Mouse (Mus musculus) limb, embryonic 13.5 days (tissue): Measurements from ENCODE around the gene Manf. TPM values are rescaled to one million over a fixed set of nuclear protein-coding genes. Genes with fewer than 3 reads are reported as not detected.

Experiments
- ATAC-seq: fragments of 200-750 bp; cut with Nextera tagmentation; 2 replicates; pipeline ENCODE4 v1.8.0; 2017; ENCODE audit warnings: low read depth, moderate number of reproducible peaks, moderate TSS enrichment; ENCODE audit not compliant: low FRiP score
- H3K27ac ChIP-seq: fragments of 300-500 bp; sonication (generic); 2 replicates; pipeline ENCODE4 v1.5.1; 2015; ENCODE audit warnings: inconsistent platforms, mild to moderate bottlenecking, moderate library complexity
- H3K27me3 ChIP-seq: fragments of 300-500 bp; sonication (generic); 2 replicates; pipeline ENCODE4 v1.6.1; 2015; ENCODE audit warnings: mild to moderate bottlenecking, inconsistent platforms
- H3K36me3 ChIP-seq: fragments of 300-500 bp; sonication (generic); 2 replicates; pipeline ENCODE4 v1.6.1; 2015; ENCODE audit warnings: inconsistent platforms, mild to moderate bottlenecking, moderate library complexity
- H3K4me1 ChIP-seq: fragments of 300-500 bp; sonication (generic); 2 replicates; pipeline ENCODE4 v1.6.1; 2015; ENCODE audit warnings: inconsistent platforms
- H3K4me2 ChIP-seq: fragments of 300-500 bp; sonication (generic); replicated peaks from 2 replicates; pipeline ENCODE4 v1.6.1; 2015; ENCODE audit warnings: inconsistent platforms, mild to moderate bottlenecking, moderate library complexity
- H3K4me3 ChIP-seq: fragments of 300-500 bp; sonication (generic); 2 replicates; pipeline ENCODE4 v1.5.1; 2015; ENCODE audit warnings: moderate library complexity, mild to moderate bottlenecking, inconsistent platforms
- H3K9ac ChIP-seq: fragments of 300-500 bp; sonication (generic); 2 replicates; pipeline ENCODE4 v1.6.1; 2015; ENCODE audit warnings: mild to moderate bottlenecking, inconsistent platforms
- H3K9me3 ChIP-seq: fragments of 300-500 bp; sonication (generic); 2 replicates; pipeline ENCODE4 v1.6.1; 2016; ENCODE audit warnings: inconsistent platforms
- WGBS: fragments of 180-500 bp; shearing (Covaris S2); methylation state at CpG from one replicate; pipeline ENCODE4 v1.1.7; 2015; 5-methylcytosine and 5-hydroxymethylcytosine counted together
- polyA plus RNA-seq: library from polyadenylated mRNA; unstranded; fragments of >200 nt; fragmentation: Nextera tagmentation; extraction: Ambion mirVana; gene quantifications from 2 replicates; pipeline ENCODE4 v1.2.1, GENCODE M21; 2015

The Manf gene
- polyA plus RNA-seq, 1 experiment from 2014 or later = 278 TPM

DNA sequence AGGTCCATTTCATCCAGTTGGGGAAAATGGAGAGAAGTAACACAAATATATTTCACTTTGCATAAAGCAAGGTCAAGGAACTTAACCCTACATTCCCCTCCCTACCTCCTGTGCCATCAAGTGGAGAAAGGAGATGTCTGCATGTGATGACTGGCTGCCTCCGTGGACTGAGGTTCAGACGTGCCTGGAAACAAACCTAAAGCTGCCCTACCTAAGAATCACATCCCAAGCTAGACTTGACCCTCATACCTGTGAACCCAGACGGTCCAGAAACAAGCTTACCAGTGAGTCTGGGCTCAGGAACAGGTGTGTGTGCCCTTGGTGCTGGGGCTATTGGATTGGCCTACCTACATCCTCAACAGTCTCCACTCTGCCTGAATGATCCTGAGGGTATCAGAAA lies 1.5 kb upstream of the Manf start:
- 56% methylated on average over 3 of the region's 3 CpGs for WGBS
- Histone ChIP-seq H3K9me3 (no peaks in the 10 kb centered on the region), H3K4me2 (peak overlapping the region; percentile 31), H3K4me1 (peaks cover 33% of the 10 kb centered on the region), H3K36me3 (peaks cover 23% of the 10 kb centered on the region), H3K4me3 (0 out of 2 replicates have a peak overlapping the region, but pooled peaks have one; percentile 0), H3K27ac (no peak overlapping the region), H3K9ac (no peak overlapping the region), H3K27me3 (no peaks in the 10 kb centered on the region)
- no peak for ATAC-seq

- H3K9ac ChIP-seq = peak overlapping the region; percentile 77
- H3K4me1 ChIP-seq = peaks cover 42% of the 10 kb centered on the region
- no peaks in the 10 kb centered on the region for H3K9me3 ChIP-seq
- ATAC-seq = no peak
- 1% methylated on average over 9 of the region's 9 CpGs for WGBS
- peak overlapping the region; percentile 91 for H3K27ac ChIP-seq
- peaks cover 30% of the 10 kb centered on the region for H3K36me3 ChIP-seq
- no peaks in the 10 kb centered on the region for H3K27me3 ChIP-seq
- H3K4me3 ChIP-seq = peak overlapping the region; percentile 82
- peak overlapping the region; percentile 78 for H3K4me2 ChIP-seq
These were observed 735 bp upstream of the Manf start for GRCm38 (mm10) chr9:106892552-106892875.

- Histone ChIP-seq H3K9ac (peak overlapping the region; percentile 90), H3K4me2 (peak overlapping the region; percentile 80), H3K4me1 (peaks cover 45% of the 10 kb centered on the region), H3K4me3 (peak overlapping the region; percentile 82), H3K27ac (peak overlapping the region; percentile 67; the same call in 1 of the 2 replicates), H3K36me3 (peaks cover 30% of the 10 kb centered on the region), H3K27me3 (no peaks in the 10 kb centered on the region), H3K9me3 (no peaks in the 10 kb centered on the region)
- WGBS = under 1% methylated on average over 17 of the region's 17 CpGs
- no peak for ATAC-seq
These were observed 438 bp downstream of the Manf start for GRCm38 (mm10) chr9:106891341-106891741.

GRCm38 (mm10) chr9:106890496-106891240 lies 1.1 kb downstream of the Manf start:
- no peaks in the 10 kb centered on the region for H3K27me3 ChIP-seq
- peak overlapping the region; percentile 90 for H3K9ac ChIP-seq
- peak overlapping the region; percentile 82 for H3K4me3 ChIP-seq
- no peak overlapping the region for H3K27ac ChIP-seq
- peaks cover 46% of the 10 kb centered on the region for H3K4me1 ChIP-seq
- WGBS = 60% methylated on average over 8 of the region's 8 CpGs
- H3K4me2 ChIP-seq = peak overlapping the region; percentile 80
- peaks cover 30% of the 10 kb centered on the region for H3K36me3 ChIP-seq
- no peaks in the 10 kb centered on the region for H3K9me3 ChIP-seq
- ATAC-seq = no peak

- ATAC-seq = no peak
- Histone ChIP-seq H3K9ac (no peak overlapping the region), H3K4me2 (no peak overlapping the region), H3K27me3 (no peaks in the 10 kb centered on the region), H3K36me3 (peaks cover 40% of the 10 kb centered on the region), H3K27ac (no peak overlapping the region), H3K4me1 (peaks cover 59% of the 10 kb centered on the region), H3K4me3 (no peak overlapping the region), H3K9me3 (no peaks in the 10 kb centered on the region)
- 80% methylated on average over 9 of the region's 9 CpGs for WGBS
These were observed 2.5 kb downstream of the Manf start for GRCm38 (mm10) chr9:106889321-106889720.

GRCm38 (mm10) chr9:106888346-106888745 lies 3.4 kb downstream of the Manf start:
- H3K9me3 ChIP-seq = no peaks in the 10 kb centered on the region
- 91% methylated on average over 3 of the region's 3 CpGs for WGBS
- peaks cover 65% of the 10 kb centered on the region for H3K4me1 ChIP-seq
- H3K36me3 ChIP-seq = peaks cover 48% of the 10 kb centered on the region
- no peak overlapping the region for H3K27ac ChIP-seq
- H3K9ac ChIP-seq = no peak overlapping the region
- no peak overlapping the region for H3K4me3 ChIP-seq
- ATAC-seq = no peak
- no peak overlapping the region for H3K4me2 ChIP-seq
- H3K27me3 ChIP-seq = no peaks in the 10 kb centered on the region

DNA sequence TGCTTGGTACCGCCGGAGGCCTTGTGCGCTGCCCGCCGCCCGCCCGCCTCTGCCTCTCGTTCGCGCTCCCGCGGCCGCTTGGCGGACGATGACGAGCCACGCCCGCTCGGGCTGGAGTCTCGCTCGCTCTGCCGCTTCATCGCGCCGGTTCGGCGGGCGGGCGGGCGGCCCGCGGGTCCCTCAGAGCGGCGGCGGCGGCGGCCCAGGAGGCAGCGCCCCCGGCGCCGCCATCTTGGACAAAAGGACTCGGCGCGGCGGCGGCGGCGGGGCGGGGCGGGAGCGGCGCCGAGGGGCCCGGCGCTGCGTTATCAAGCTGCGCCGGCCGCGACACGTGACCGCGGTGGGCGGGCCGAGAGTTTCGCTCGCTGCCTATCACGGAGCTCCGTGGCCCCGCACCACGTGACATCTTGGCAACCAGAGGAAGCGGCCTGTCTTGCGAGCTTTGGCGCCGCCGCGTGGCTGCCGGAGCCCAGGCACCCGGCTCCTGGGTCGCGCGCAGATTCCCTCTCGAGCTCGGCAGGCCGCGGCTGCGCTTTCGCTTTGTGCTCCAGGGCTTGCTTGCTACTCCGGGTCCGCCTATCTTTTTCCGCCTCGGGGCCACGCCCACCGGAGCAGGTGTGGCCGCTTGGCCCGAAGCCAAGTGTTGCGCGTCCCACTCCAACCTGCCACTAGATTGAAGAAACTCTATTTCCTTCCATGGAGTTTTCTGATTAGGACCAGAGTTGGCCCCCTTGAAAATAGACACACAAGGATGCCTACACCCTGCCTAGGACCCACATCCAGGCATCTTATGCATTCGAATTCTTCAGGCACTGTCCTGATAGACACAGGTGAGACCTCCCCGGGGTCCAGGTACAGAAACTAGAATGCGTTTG lies 4.7 kb downstream of the Manf start, which contains the start of gene Rbm15b:
Gene Rbm15b (minus strand): TSS at position 601 of the 875 bp plus-strand sequence.
- no peaks in the 10 kb centered on the region for H3K27me3 ChIP-seq
- H3K9me3 ChIP-seq = no peaks in the 10 kb centered on the region
- peak within 1 kb of the TSS; percentile 94 for H3K4me3 ChIP-seq
- H3K4me2 ChIP-seq = peak within 1 kb of the TSS; percentile 97
- WGBS = 2% methylated on average over 89 of the region's 101 CpGs
- H3K9ac ChIP-seq = peak within 1 kb of the TSS; percentile 99
- peak within 1 kb of the TSS; percentile 88 for H3K27ac ChIP-seq
- H3K36me3 ChIP-seq = peaks cover 61% of the 10 kb centered on the region
- peak; percentile 84 for ATAC-seq
- H3K4me1 ChIP-seq = peaks cover 74% of the 10 kb centered on the region

DNA sequence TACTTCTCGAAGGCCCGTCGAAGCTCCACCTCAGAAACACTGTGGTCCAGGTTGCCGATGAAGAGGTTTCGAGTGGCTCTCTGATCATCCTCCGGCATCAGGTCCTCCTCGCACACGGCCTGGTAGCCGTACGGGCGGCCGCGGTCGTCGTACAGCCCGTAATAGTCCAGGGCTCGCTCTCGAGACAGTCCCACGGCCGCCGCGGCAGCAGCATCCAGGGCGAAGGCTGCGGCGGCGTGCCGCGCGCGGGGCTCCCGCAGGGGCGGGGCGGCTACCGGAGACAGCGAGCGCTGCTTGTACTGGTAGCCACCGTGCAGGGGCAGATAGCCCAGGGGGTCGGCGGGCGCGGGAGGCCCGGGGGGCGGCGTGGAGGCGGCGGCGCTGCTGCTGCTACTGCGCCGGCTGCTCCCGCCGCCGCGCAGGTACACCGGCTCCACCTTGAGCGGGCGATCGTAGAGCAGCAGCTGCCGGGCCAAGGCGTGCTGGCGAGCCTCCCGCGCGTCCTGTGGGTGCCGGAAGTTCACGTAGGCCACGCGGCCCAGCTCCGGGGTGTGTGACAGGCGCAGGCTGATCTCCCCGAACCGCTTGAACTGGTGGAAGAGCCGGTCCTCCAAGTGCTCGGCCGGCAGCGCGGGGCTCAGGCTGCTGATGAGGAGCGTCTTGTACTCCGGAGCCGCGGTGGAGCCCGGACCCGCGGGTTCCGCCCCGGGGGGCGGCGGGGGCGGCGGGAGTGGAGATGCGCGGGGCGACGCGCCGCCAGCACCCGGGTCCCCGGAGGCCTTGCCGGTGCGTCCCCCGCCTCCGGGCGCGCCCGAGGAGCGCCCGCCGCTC lies 5.7 kb downstream of the Manf start:
- no peaks in the 10 kb centered on the region for H3K9me3 ChIP-seq
- peak overlapping the region; percentile 99 for H3K9ac ChIP-seq
- peaks cover 70% of the 10 kb centered on the region for H3K36me3 ChIP-seq
- peak overlapping the region; percentile 97 for H3K4me2 ChIP-seq
- H3K27ac ChIP-seq = peak overlapping the region; percentile 88
- 1% methylated on average over 84 of the region's 107 CpGs for WGBS
- no peaks in the 10 kb centered on the region for H3K27me3 ChIP-seq
- H3K4me1 ChIP-seq = peaks cover 82% of the 10 kb centered on the region
- ATAC-seq = no peak
- H3K4me3 ChIP-seq = peak overlapping the region; percentile 94

DNA sequence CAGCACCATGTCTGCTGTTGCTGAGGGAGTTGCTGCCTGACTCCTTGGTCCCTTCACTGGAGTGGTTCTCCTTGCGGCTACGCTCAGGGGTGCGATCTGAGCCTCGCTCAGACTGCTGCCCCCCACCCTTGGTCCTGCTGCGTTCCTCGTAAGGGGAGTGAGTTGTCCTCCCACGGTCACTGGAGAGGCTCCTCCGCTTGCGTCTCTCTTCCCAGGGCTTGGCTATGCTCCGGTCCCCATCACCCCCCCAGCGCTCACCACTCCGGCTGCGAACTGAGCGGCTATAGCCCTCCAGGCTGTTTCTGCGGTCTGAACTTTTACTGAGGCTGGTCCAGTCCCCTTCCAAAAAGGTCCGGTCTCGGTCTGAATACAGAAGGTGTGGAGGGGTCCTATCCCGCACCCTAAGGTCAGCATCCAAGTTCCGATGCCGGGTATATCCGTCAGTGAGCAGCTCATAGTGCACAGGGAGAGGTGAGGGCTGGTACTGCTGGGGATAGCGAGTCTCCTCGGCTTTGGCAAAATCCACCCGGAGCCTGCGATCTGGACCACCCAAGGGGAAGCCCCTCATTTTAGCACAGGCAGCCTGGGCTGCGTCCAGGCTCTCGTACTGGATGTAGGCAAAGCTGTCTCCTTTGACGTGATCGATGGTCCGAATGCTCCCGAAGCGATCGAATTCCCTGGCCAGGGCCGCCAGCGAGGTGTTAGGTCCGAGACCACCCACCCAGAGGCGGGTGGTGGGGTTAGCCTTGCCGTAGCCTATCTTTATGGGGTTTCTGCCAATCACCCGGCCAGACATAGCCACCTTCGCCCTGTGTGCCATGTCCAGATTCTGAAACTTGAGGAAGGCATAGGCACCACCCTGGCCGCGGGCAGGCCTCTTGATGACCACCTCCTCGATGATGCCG lies 6.5 kb downstream of the Manf start:
- Histone ChIP-seq H3K4me1 (peaks cover 76% of the 10 kb centered on the region), H3K9me3 (no peaks in the 10 kb centered on the region), H3K4me3 (peak overlapping the region; percentile 94), H3K27me3 (no peaks in the 10 kb centered on the region), H3K27ac (no peak overlapping the region), H3K36me3 (peaks cover 69% of the 10 kb centered on the region), H3K4me2 (peak overlapping the region; percentile 97), H3K9ac (peak overlapping the region; percentile 99)
- 17% methylated on average over 44 of the region's 44 CpGs for WGBS
- ATAC-seq = no peak

DNA sequence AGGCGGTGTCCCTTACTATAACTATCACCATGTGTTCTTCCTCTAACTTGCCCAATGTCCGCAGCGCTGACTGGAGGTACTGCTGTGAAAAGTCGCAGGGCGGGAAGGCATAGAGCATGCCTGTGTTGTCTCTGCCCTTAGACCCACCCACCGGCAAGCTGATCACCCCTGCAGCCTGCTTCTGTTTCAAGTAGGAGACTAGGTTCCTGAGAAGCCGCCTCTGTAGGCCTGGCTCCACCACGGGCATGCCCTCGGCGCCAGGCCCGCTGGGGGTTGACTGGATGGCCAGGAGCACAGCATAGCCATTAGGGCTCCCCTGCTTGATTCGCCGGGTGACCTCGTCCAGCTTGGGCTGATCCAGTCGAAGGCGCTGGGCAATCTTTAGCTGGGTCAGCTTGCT lies 7.5 kb downstream of the Manf start:
- Histone ChIP-seq H3K27ac (no peak overlapping the region), H3K4me2 (peak overlapping the region; percentile 97), H3K4me3 (peak overlapping the region; percentile 94), H3K27me3 (no peaks in the 10 kb centered on the region), H3K9me3 (no peaks in the 10 kb centered on the region), H3K36me3 (peaks cover 66% of the 10 kb centered on the region), H3K4me1 (peaks cover 67% of the 10 kb centered on the region), H3K9ac (peak overlapping the region; percentile 99)
- WGBS = 28% methylated on average over 16 of the region's 16 CpGs
- no peak for ATAC-seq

- H3K27me3 ChIP-seq = no peaks in the 10 kb centered on the region
- ATAC-seq = no peak
- peaks cover 57% of the 10 kb centered on the region for H3K4me1 ChIP-seq
- peaks cover 66% of the 10 kb centered on the region for H3K36me3 ChIP-seq
- peak overlapping the region; percentile 97 for H3K4me2 ChIP-seq
- 83% methylated on average over 3 of the region's 3 CpGs for WGBS
- no peak overlapping the region for H3K27ac ChIP-seq
- peak overlapping the region; percentile 35; the same call in 1 of the 2 replicates for H3K9ac ChIP-seq
- H3K4me3 ChIP-seq = peak overlapping the region; percentile 22
- H3K9me3 ChIP-seq = no peaks in the 10 kb centered on the region
These were observed 8.7 kb downstream of the Manf start for GRCm38 (mm10) chr9:106883085-106883484.
